Mouse (Mus musculus) MEL (cell line): Measurements from ENCODE around the gene Ckap5. TPM values are rescaled to one million over a fixed set of nuclear protein-coding genes. Genes with fewer than 3 reads are reported as not detected.

Experiments used
- DNase-seq: peaks from one replicate; pipeline ENCODE4 v3.0.0; 2011; ENCODE audit warnings: low read depth, low spot score
- H3K27ac ChIP-seq: 2 replicates; pipeline ENCODE4 v1.5.1; 2012; ENCODE audit warnings: low read depth, mild to moderate bottlenecking, control low read depth, low read length, moderate library complexity; ENCODE audit not compliant: control insufficient read depth
- H3K27me3 ChIP-seq, 2 experiments: fragments of 150-350 bp in 1 of 2; sonication (generic) in 1 of 2; 2 replicates each; pipeline ENCODE4 v1.6.1; 2012; ENCODE audit warnings: low read length in 2 of 2, mild to moderate bottlenecking in 2 of 2, improper control_type of control experiment in 1 of 2, moderate library complexity in 1 of 2; ENCODE audit not compliant: insufficient read depth in 2 of 2, control insufficient read depth in 1 of 2
- H3K36me3 ChIP-seq, 2 experiments: 2 replicates each; pipeline ENCODE4 v1.6.1; 2012 to 2014; ENCODE audit warnings: low read length in 2 of 2, improper control_type of control experiment in 1 of 2, inconsistent platforms in 1 of 2, mild to moderate bottlenecking in 1 of 2; ENCODE audit not compliant: insufficient read depth in 2 of 2, control insufficient read depth in 1 of 2
- H3K4me1 ChIP-seq, 2 experiments: fragments of 150-350 bp in 1 of 2; sonication (generic) in 1 of 2; 2 replicates each; pipeline ENCODE4 v1.6.1; 2012; ENCODE audit warnings: low read length in 2 of 2, improper control_type of control experiment in 1 of 2, mild to moderate bottlenecking in 1 of 2; ENCODE audit not compliant: insufficient read depth in 2 of 2, control insufficient read depth in 1 of 2
- H3K4me3 ChIP-seq, 2 experiments: fragments of 150-350 bp in 1 of 2; sonication (generic) in 1 of 2; 2 replicates each; pipeline ENCODE4 v1.5.1; 2012; ENCODE audit warnings: low read depth in 2 of 2, low read length in 2 of 2, mild to moderate bottlenecking in 2 of 2, moderate library complexity in 2 of 2, control low read depth in 1 of 2, improper control_type of control experiment in 1 of 2; ENCODE audit not compliant: control insufficient read depth in 1 of 2, insufficient read depth in 1 of 2
- H3K79me2 ChIP-seq: 2 replicates; pipeline ENCODE4 v1.6.1; 2012; ENCODE audit warnings: mild to moderate bottlenecking, low read length, moderate library complexity; ENCODE audit not compliant: control insufficient read depth, poor library complexity, insufficient read depth
- H3K9ac ChIP-seq: 2 replicates; pipeline ENCODE4 v1.6.1; 2012; ENCODE audit warnings: low read depth, mild to moderate bottlenecking, control low read depth, low read length, moderate library complexity; ENCODE audit not compliant: control insufficient read depth, poor library complexity, severe bottlenecking
- H3K9me3 ChIP-seq: fragments of 150-350 bp; sonication (generic); replicated peaks from 2 replicates; pipeline ENCODE4 v1.6.1; 2012; ENCODE audit warnings: mild to moderate bottlenecking, low read length, improper control_type of control experiment, moderate library complexity; ENCODE audit not compliant: insufficient read depth
- BHLHE40 ChIP-seq: IDR thresholded peaks from 2 replicates; pipeline ENCODE4 v1.6.1; 2012; ENCODE audit warnings: low read depth, mild to moderate bottlenecking, inconsistent platforms, low read length, improper control_type of control experiment, borderline replicate concordance
- CHD1 ChIP-seq: IDR thresholded peaks from 2 replicates; pipeline ENCODE4 v1.6.1; 2012; ENCODE audit warnings: low read depth, mild to moderate bottlenecking, inconsistent platforms, low read length, improper control_type of control experiment
- CTCF ChIP-seq, 3 experiments: IDR thresholded peaks in 2 of 3; conservative IDR thresholded peaks in 1 of 3; 2 replicates each; pipeline ENCODE4 v1.5.1; 2011 to 2012; ENCODE audit warnings: low read length in 3 of 3, low read depth in 2 of 3, mild to moderate bottlenecking in 2 of 3, improper control_type of control experiment in 1 of 3, inconsistent platforms in 1 of 3, mixed read lengths in 1 of 3, moderate library complexity in 1 of 3; ENCODE audit not compliant: control insufficient read depth in 1 of 3, insufficient read depth in 1 of 3, poor library complexity in 1 of 3, severe bottlenecking in 1 of 3
- ELF1 ChIP-seq: IDR thresholded peaks from 2 replicates; pipeline ENCODE4 v1.6.1; 2014; ENCODE audit warnings: low read depth, mild to moderate bottlenecking, inconsistent platforms, low read length, improper control_type of control experiment, moderate library complexity
- GATA1 ChIP-seq: IDR thresholded peaks from 2 replicates; pipeline ENCODE4 v1.6.1; 2011; ENCODE audit warnings: low read depth, low read length, improper control_type of control experiment
- MAFK ChIP-seq: IDR thresholded peaks from 2 replicates; pipeline ENCODE4 v1.6.1; 2011; ENCODE audit warnings: low read depth, mild to moderate bottlenecking, low read length, improper control_type of control experiment, borderline replicate concordance
- MYB ChIP-seq: IDR thresholded peaks from 2 replicates; pipeline ENCODE4 v1.6.1; 2011; ENCODE audit warnings: mild to moderate bottlenecking, low read depth, low read length, improper control_type of control experiment
- NELFE ChIP-seq: IDR thresholded peaks from 2 replicates; pipeline ENCODE4 v1.6.1; 2011; ENCODE audit warnings: low read depth, low read length, improper control_type of control experiment
- POLR2AphosphoS2 ChIP-seq: IDR thresholded peaks from 2 replicates; pipeline ENCODE4 v1.6.1; 2011; ENCODE audit warnings: low read length, improper control_type of control experiment
- RAD21 ChIP-seq: IDR thresholded peaks from 2 replicates; pipeline ENCODE4 v1.6.1; 2011; ENCODE audit warnings: mild to moderate bottlenecking, low read depth, low read length, improper control_type of control experiment
- RCOR1 ChIP-seq: IDR thresholded peaks from 2 replicates; pipeline ENCODE4 v1.6.1; 2012; ENCODE audit warnings: low read depth, mild to moderate bottlenecking, inconsistent platforms, low read length, improper control_type of control experiment
- SMC3 ChIP-seq: IDR thresholded peaks from 2 replicates; pipeline ENCODE4 v1.6.1; 2011; ENCODE audit warnings: low read depth, low read length, improper control_type of control experiment
- TAL1 ChIP-seq: IDR thresholded peaks from 2 replicates; pipeline ENCODE4 v1.6.1; 2012; ENCODE audit warnings: mild to moderate bottlenecking, inconsistent platforms, low read length, moderate library complexity, mixed read lengths
- USF1 ChIP-seq: IDR thresholded peaks from 2 replicates; pipeline ENCODE4 v1.6.1; 2014; ENCODE audit warnings: low read depth, mild to moderate bottlenecking, inconsistent platforms, low read length, improper control_type of control experiment, moderate library complexity
- ZKSCAN1 ChIP-seq: IDR thresholded peaks from 2 replicates; pipeline ENCODE4 v1.6.1; 2012; ENCODE audit warnings: low read depth, mild to moderate bottlenecking, inconsistent platforms, low read length, improper control_type of control experiment, moderate library complexity
- ZNF384 ChIP-seq: IDR thresholded peaks from 2 replicates; pipeline ENCODE4 v1.6.1; 2012; ENCODE audit warnings: low read depth, mild to moderate bottlenecking, inconsistent platforms, low read length, improper control_type of control experiment
- polyA plus RNA-seq, 2 experiments: library from polyadenylated mRNA; stranded (reverse) in 1 of 2; unstranded in 1 of 2; fragments of >175 nt in 1 of 2; fragments of >200 nt in 1 of 2; gene quantifications; 2 replicates each; pipeline versions ENCODE4 v1.2.1 to v1.2.4; 2012; ENCODE audit warnings: low replicate concordance in 2 of 2, low read depth in 1 of 2; ENCODE audit not compliant: insufficient read length in 2 of 2, insufficient read depth in 1 of 2, missing spikeins in 1 of 2
- total RNA-seq: library from RNA; depleted of rRNA; stranded (reverse); fragments of 300-350 nt; gene quantifications from 2 replicates; pipeline ENCODE4 v1.2.3, GENCODE M21; 2012

The Ckap5 gene
- total and polyA plus RNA-seq, 3 experiments: 44.0 to 57.1 (median 45.3) TPM

- TF ChIP-seq MYB: peak; percentile 86
- peak; percentile 86 for TF ChIP-seq USF1
These were observed at the start of gene Ckap5 (continued) for GRCm38 (mm10) chr2:91526294-91527146.

- Histone ChIP-seq H3K27ac (no peak overlapping the region), H3K4me3 (no peak overlapping the region)
- DNase-seq: no peak
These were observed 49.7 kb upstream of the Ckap5 start for GRCm38 (mm10) chr2:91476841-91477240.

GRCm38 (mm10) chr2:91480399-91480801 is 46.2 kb upstream of the Ckap5 start:
- Histone ChIP-seq H3K4me1 (peaks cover 3 to 5% of the 10 kb centered on the region in 2 experiments; a peak in 3 of 4 replicates), H3K4me3 (no peak overlapping the region), H3K36me3 (no peaks in the 10 kb centered on the region; a peak in 2 of 4 replicates), H3K79me2 (no peaks in the 10 kb centered on the region), H3K9ac (no peak overlapping the region), H3K27ac (no peak overlapping the region), H3K9me3 (no peaks in the 10 kb centered on the region)
- TF ChIP-seq ZNF384 (no peak), RCOR1 (no peak), MAFK (no peak), TAL1 (no peak), MYB (no peak), SMC3 (no peak), ZKSCAN1 (no peak), CHD1 (no peak), NELFE (no peak), POLR2AphosphoS2 (no peak), RAD21 (no peak), GATA1 (no peak), BHLHE40 (no peak), CTCF (IDR thresholded peaks at IDR 0.05 in 2 of 3, conservative IDR thresholded peaks at IDR 0.05 in 1 of 3; ENCODE audit: control insufficient read depth in 1 of 3, insufficient read depth in 1 of 3, low read depth in 2 of 3, low read length in 3 of 3, poor library complexity in 1 of 3, severe bottlenecking in 1 of 3) (no peak), ELF1 (no peak)
- TF ChIP-seq, all 39 proteins: peak for 0
- no peaks in the 10 kb centered on the region for H3K27me3 ChIP-seq
- no peak for DNase-seq

More at GRCm38 (mm10) chr2:91476841-91477240, 49.7 kb upstream of the Ckap5 start:
- no peak for TF ChIP-seq USF1
- no peak for TF ChIP-seq TAL1
- TF ChIP-seq, all 39 proteins: peak for 0
- H3K9ac ChIP-seq: no peak overlapping the region
- H3K9me3 ChIP-seq: no peaks in the 10 kb centered on the region
- H3K79me2 ChIP-seq: no peaks in the 10 kb centered on the region
- H3K27me3 ChIP-seq: no peaks in the 10 kb centered on the region
- H3K4me1 ChIP-seq: no peaks in the 10 kb centered on the region
- no peaks in the 10 kb centered on the region for H3K36me3 ChIP-seq
